Mouse (Mus musculus) heart, postnatal 0 days (tissue): ENCODE data around the gene Azgp1.

ENCODE experiments used
- CTCF ChIP-seq: IDR thresholded peaks from 2 replicates; pipeline ENCODE4 v1.5.1; 2016; ENCODE audit warnings: antibody characterized with exemption, control low read depth, low read depth
- EP300 ChIP-seq: IDR thresholded peaks from 2 replicates; pipeline ENCODE4 v1.6.1; 2016; ENCODE audit warnings: antibody characterized with exemption, low read depth

- TF ChIP-seq CTCF (no peak), EP300 (no peak)
Measured at GRCm38 (mm10) chr5:137943133-137943532, 38.2 kb upstream of the Azgp1 start.
